16 mouse cellular contexts compared by ENCODE assay signal in the genomic region with DNA sequence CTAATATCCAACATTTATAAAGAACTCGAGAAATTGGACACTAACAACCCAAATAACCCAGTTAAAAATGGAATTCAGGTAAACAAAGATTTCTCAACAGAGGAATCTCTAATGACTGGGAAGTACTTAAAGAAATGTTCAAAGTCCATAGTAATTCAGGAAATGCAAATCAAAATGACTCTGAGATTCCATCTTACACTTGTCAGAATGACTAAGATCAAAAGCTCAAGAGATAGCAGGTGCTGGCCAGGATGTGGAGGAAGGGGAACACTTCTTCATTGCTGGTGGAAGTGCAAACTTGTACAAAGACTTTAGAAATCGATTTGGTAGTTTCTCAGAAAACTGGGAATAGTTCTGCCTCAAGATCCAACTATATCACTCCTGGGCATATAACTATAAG.
"Had no signal": no experiment of that assay in that cellular context is flagged by ENCODE, and none has a peak within 500 bp of the region (broad histone marks: within the 10 kb centered on the region; RNA-seq: fewer than 3 reads in every experiment).

No protein-coding gene starts in this region.

- H3K27ac ChIP-seq: neural tube, embryonic 13.5 days; neural tube, embryonic 15.5 days; stomach, embryonic 15.5 days; stomach, postnatal 0 days had no signal

- H3K9ac ChIP-seq: neural tube, embryonic 13.5 days; neural tube, embryonic 15.5 days; stomach, embryonic 15.5 days had no signal

- H3K27me3 ChIP-seq: neural tube, embryonic 13.5 days; neural tube, embryonic 15.5 days; stomach, embryonic 15.5 days had no signal

- H3K9me3 ChIP-seq: neural tube, embryonic 13.5 days; neural tube, embryonic 15.5 days; stomach, embryonic 15.5 days had no signal

- H3K4me2 ChIP-seq: neural tube, embryonic 13.5 days; neural tube, embryonic 15.5 days; stomach, embryonic 15.5 days had no signal

- H3K36me3 ChIP-seq: neural tube, embryonic 13.5 days; neural tube, embryonic 15.5 days; stomach, embryonic 15.5 days had no signal

- H3K4me3 ChIP-seq: neural tube, embryonic 13.5 days; neural tube, embryonic 15.5 days; stomach, embryonic 15.5 days had no signal

- H3K4me1 ChIP-seq: neural tube, embryonic 13.5 days; neural tube, embryonic 15.5 days; stomach, embryonic 15.5 days had no signal

- DNase-seq: retina, postnatal 1 day; right cerebral cortex, adult 18-20 months; right cerebral cortex, postnatal 14 days; right cerebral cortex, postnatal 25 days; right cerebral cortex, postnatal 4 days; spleen, adult 18-20 months; thymus, adult 18-20 months; thymus, adult 2 months; thymus, postnatal 14 days; thymus, postnatal 25 days; thymus, postnatal 36 days; thymus, postnatal 4 days had no signal
